Mouse (Mus musculus): ENCODE measurements around the gene Clec16a. TPM values are rescaled to one million over a fixed set of nuclear protein-coding genes. Genes with fewer than 3 reads are reported as not detected.

Gene Clec16a
- polyA plus RNA-seq, 1 experiment from 2014 or later: 34.7 TPM

- H3K9me3 ChIP-seq (replicated peaks): no peaks in the 10 kb centered on the region
Observed at GRCm38 (mm10) chr16:10674957-10675356, 129.8 kb downstream of the Clec16a start.

GRCm38 (mm10) chr16:10675612-10676011, 130.5 kb downstream of the Clec16a start:
- WGBS: 62% methylated on average over 1 of the region's 1 CpGs
- H3K4me3 ChIP-seq (replicated peaks): no peak overlapping the region
- no peaks in the 10 kb centered on the region for H3K27me3 ChIP-seq
- H3K4me1 ChIP-seq: peaks cover 15% of the 10 kb centered on the region
- no peak for ATAC-seq (replicated peaks; ENCODE audit: low FRiP score)
- H3K27ac ChIP-seq: peak overlapping the region; percentile 79
- no peak overlapping the region for H3K4me2 ChIP-seq
- no peaks in the 10 kb centered on the region for H3K9me3 ChIP-seq (replicated peaks)
- H3K36me3 ChIP-seq: no peaks in the 10 kb centered on the region
- H3K9ac ChIP-seq: no peak overlapping the region

More at GRCm38 (mm10) chr16:10674957-10675356, 129.8 kb downstream of the Clec16a start:
- no peak overlapping the region for H3K27ac ChIP-seq
- H3K4me3 ChIP-seq (replicated peaks): no peak overlapping the region
- ATAC-seq (replicated peaks; ENCODE audit: low FRiP score): no peak
- peaks cover 15% of the 10 kb centered on the region for H3K4me1 ChIP-seq
- WGBS: 93% methylated on average over 2 of the region's 2 CpGs
- H3K36me3 ChIP-seq: no peaks in the 10 kb centered on the region
- no peaks in the 10 kb centered on the region for H3K27me3 ChIP-seq
- no peak overlapping the region for H3K4me2 ChIP-seq
- H3K9ac ChIP-seq: no peak overlapping the region

- H3K27ac ChIP-seq: peak overlapping the region; percentile 79
- no peak for ATAC-seq (replicated peaks; ENCODE audit: low FRiP score)
- WGBS: 71% methylated on average over 3 of the region's 3 CpGs
Observed at GRCm38 (mm10) chr16:10676461-10677066, 131.4 kb downstream of the Clec16a start.

GRCm38 (mm10) chr16:10682521-10682920, 137.4 kb downstream of the Clec16a start:
- Histone ChIP-seq H3K9ac (no peak overlapping the region), H3K4me2 (no peak overlapping the region), H3K4me1 (no peaks in the 10 kb centered on the region), H3K9me3 (replicated peaks) (no peaks in the 10 kb centered on the region), H3K4me3 (replicated peaks) (no peak overlapping the region), H3K36me3 (no peaks in the 10 kb centered on the region), H3K27me3 (no peaks in the 10 kb centered on the region), H3K27ac (no peak overlapping the region)
- no peak for ATAC-seq (replicated peaks; ENCODE audit: low FRiP score)
- 87% methylated on average over 2 of the region's 2 CpGs for whole genome bisulfite sequencing

More at GRCm38 (mm10) chr16:10676461-10677066, 131.4 kb downstream of the Clec16a start:
- H3K27me3 ChIP-seq: no peaks in the 10 kb centered on the region
- H3K9ac ChIP-seq: no peak overlapping the region
- peaks cover 15% of the 10 kb centered on the region for H3K4me1 ChIP-seq
- H3K36me3 ChIP-seq: no peaks in the 10 kb centered on the region
- H3K4me3 ChIP-seq (replicated peaks): no peak overlapping the region
- H3K4me2 ChIP-seq: no peak overlapping the region
- no peaks in the 10 kb centered on the region for H3K9me3 ChIP-seq (replicated peaks)

- H3K4me3 ChIP-seq (replicated peaks): no peak overlapping the region
- WGBS: 66% methylated on average over 8 of the region's 8 CpGs
- no peak for ATAC-seq (replicated peaks; ENCODE audit: low FRiP score)
- H3K27me3 ChIP-seq: no peaks in the 10 kb centered on the region
- no peaks in the 10 kb centered on the region for H3K9me3 ChIP-seq (replicated peaks)
- no peak overlapping the region for H3K4me2 ChIP-seq
- no peak overlapping the region for H3K9ac ChIP-seq
- no peaks in the 10 kb centered on the region for H3K36me3 ChIP-seq
- H3K27ac ChIP-seq: no peak overlapping the region
- H3K4me1 ChIP-seq: no peaks in the 10 kb centered on the region
Observed at GRCm38 (mm10) chr16:10683193-10684000, 138.3 kb downstream of the Clec16a start.

- no peak overlapping the region for H3K4me2 ChIP-seq
- no peaks in the 10 kb centered on the region for H3K9me3 ChIP-seq (replicated peaks)
- H3K9ac ChIP-seq: no peak overlapping the region
- H3K36me3 ChIP-seq: no peaks in the 10 kb centered on the region
- peak overlapping the region; percentile 75 for H3K27ac ChIP-seq
- no peak overlapping the region for H3K4me3 ChIP-seq (replicated peaks)
- ATAC-seq (replicated peaks; ENCODE audit: low FRiP score): no peak; the same call in 1 of the 2 replicates
- H3K27me3 ChIP-seq: no peaks in the 10 kb centered on the region
- peaks cover 15% of the 10 kb centered on the region for H3K4me1 ChIP-seq
- 76% methylated on average over 6 of the region's 6 CpGs for WGBS
Observed at GRCm38 (mm10) chr16:10689748-10690318, 144.7 kb downstream of the Clec16a start.

GRCm38 (mm10) chr16:10690442-10690841, 145.3 kb downstream of the Clec16a start:
- Histone ChIP-seq H3K36me3 (no peaks in the 10 kb centered on the region), H3K4me3 (replicated peaks) (no peak overlapping the region), H3K9me3 (replicated peaks) (no peaks in the 10 kb centered on the region), H3K27me3 (no peaks in the 10 kb centered on the region), H3K4me1 (peaks cover 15% of the 10 kb centered on the region), H3K27ac (peak overlapping the region; percentile 75), H3K9ac (no peak overlapping the region), H3K4me2 (no peak overlapping the region)
- no peak for ATAC-seq (replicated peaks; ENCODE audit: low FRiP score)
- 76% methylated on average over 3 of the region's 3 CpGs for WGBS

GRCm38 (mm10) chr16:10691705-10692104, 146.6 kb downstream of the Clec16a start:
- H3K27ac ChIP-seq: no peak overlapping the region
- H3K9me3 ChIP-seq (replicated peaks): no peaks in the 10 kb centered on the region
- H3K27me3 ChIP-seq: no peaks in the 10 kb centered on the region
- no peak overlapping the region for H3K4me2 ChIP-seq
- ATAC-seq (replicated peaks; ENCODE audit: low FRiP score): no peak
- 89% methylated on average over 5 of the region's 5 CpGs for WGBS
- peaks cover 15% of the 10 kb centered on the region for H3K4me1 ChIP-seq
- no peak overlapping the region for H3K4me3 ChIP-seq (replicated peaks)
- H3K9ac ChIP-seq: no peak overlapping the region
- H3K36me3 ChIP-seq: no peaks in the 10 kb centered on the region

- H3K4me1 ChIP-seq: peaks cover 20% of the 10 kb centered on the region
- 96% methylated on average over 8 of the region's 8 CpGs for WGBS
- H3K9ac ChIP-seq: no peak overlapping the region
- H3K27ac ChIP-seq: no peak overlapping the region
- H3K9me3 ChIP-seq (replicated peaks): no peaks in the 10 kb centered on the region
- no peak for ATAC-seq (replicated peaks; ENCODE audit: low FRiP score)
- no peaks in the 10 kb centered on the region for H3K36me3 ChIP-seq
- H3K27me3 ChIP-seq: no peaks in the 10 kb centered on the region
- H3K4me3 ChIP-seq (replicated peaks): no peak overlapping the region
- no peak overlapping the region for H3K4me2 ChIP-seq
Observed at GRCm38 (mm10) chr16:10692848-10693247, 147.7 kb downstream of the Clec16a start.

GRCm38 (mm10) chr16:10693424-10693823, 148.3 kb downstream of the Clec16a start:
- Histone ChIP-seq H3K4me3 (replicated peaks) (no peak overlapping the region), H3K9ac (no peak overlapping the region), H3K36me3 (no peaks in the 10 kb centered on the region), H3K4me1 (peaks cover 26% of the 10 kb centered on the region), H3K4me2 (no peak overlapping the region), H3K9me3 (replicated peaks) (no peaks in the 10 kb centered on the region), H3K27ac (no peak overlapping the region), H3K27me3 (no peaks in the 10 kb centered on the region)
- WGBS: 76% methylated on average over 1 of the region's 1 CpGs
- no peak for ATAC-seq (replicated peaks; ENCODE audit: low FRiP score)

GRCm38 (mm10) chr16:10694414-10694851, 149.3 kb downstream of the Clec16a start:
- Histone ChIP-seq H3K4me2 (no peak overlapping the region), H3K27ac (peak overlapping the region; percentile 45), H3K4me1 (peaks cover 26% of the 10 kb centered on the region), H3K36me3 (no peaks in the 10 kb centered on the region), H3K4me3 (replicated peaks) (no peak overlapping the region), H3K9ac (no peak overlapping the region), H3K27me3 (no peaks in the 10 kb centered on the region), H3K9me3 (replicated peaks) (no peaks in the 10 kb centered on the region)
- no peak for ATAC-seq (replicated peaks; ENCODE audit: low FRiP score)
- 45% methylated on average over 11 of the region's 11 CpGs for WGBS

Measured in kidney, embryonic 15.5 days (tissue).